Mouse (Mus musculus) heart, adult 18-20 months (tissue): Measurements from ENCODE around the gene Poc1a. TPM values are rescaled to one million over a fixed set of nuclear protein-coding genes. Genes with fewer than 3 reads are reported as not detected.

Source experiments
- DNase-seq, 2 experiments: peaks; one replicate each; pipeline ENCODE4 v3.0.0; 2021 to 2022; ENCODE audit warnings: mixed read lengths in 1 of 2
- total RNA-seq, 2 experiments: library from RNA; stranded (reverse); gene quantifications; 2 replicates each; pipeline ENCODE4 v1.2.3; 2021

The Poc1a gene
- total RNA-seq, 2 experiments from 2014 or later = 4.0 to 4.2 TPM

- DNase-seq = no peak
These were observed 57.8 kb downstream of the Poc1a start for GRCm38 (mm10) chr9:106338462-106339172.

- DNase-seq = no peak
These were observed 58.3 kb downstream of the Poc1a start for GRCm38 (mm10) chr9:106339173-106339558.

DNA sequence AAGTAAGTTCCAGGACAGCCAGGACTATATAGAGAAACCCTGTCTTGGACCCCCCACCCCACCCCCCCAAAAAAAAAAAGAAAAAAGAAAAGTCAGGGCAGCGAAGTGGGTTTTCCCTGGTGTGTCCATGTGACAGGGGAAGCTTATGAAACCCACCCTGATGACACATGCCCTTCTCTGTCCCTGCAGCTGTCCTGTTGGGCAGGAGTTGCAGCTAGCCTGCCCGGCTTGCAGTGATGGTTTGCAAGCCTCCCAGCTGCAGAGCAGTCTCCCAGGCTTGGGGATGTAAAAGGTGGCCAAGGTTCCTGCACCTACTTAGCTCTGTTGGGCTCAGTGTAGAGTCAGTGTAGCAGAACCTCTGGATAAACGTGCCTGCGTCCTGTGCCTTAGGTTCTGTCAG is 58.9 kb downstream of the Poc1a start:
- DNase-seq = no peak

GRCm38 (mm10) chr9:106340501-106341312 is 59.8 kb downstream of the Poc1a start:
- no peak for DNase-seq

DNA sequence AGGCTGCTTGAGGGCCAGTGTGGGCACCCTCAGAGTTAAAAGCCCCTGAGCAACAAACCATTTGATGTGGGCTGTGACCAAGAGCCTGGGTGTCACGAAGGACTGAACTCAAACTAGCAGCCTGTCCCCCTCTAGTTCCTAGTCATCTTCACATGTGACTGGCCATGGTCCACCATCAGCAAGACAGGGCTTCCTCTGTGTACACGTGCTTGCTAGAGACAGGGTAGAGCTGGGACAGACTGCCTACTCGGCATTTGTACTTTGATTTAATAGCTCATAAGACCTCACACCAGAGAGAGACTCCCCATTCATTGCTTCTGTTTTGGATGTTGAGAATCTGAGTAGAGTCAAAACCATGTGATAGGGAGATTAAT is 60.4 kb downstream of the Poc1a start:
- DNase-seq = no peak

DNA sequence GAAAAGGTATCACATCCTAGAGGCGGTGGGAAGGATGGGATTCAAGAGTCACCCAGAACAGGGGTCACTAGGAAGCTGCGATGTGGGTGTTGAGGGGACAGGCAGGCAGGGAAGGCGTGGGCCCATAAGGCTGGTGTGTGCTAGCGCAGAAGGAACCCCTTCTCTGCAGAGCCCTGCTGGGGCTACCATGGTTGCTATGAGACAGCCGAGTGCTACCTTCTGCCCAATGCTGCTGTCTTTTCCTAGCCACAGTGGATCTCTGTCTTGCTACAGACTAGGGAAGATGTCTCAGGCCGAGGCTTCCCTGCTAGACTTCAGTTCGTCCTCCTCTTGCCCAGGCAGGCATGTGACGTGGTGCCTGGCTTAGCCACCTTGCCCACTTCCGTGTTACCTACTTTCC is 61.7 kb downstream of the Poc1a start:
- DNase-seq = no peak

DNA sequence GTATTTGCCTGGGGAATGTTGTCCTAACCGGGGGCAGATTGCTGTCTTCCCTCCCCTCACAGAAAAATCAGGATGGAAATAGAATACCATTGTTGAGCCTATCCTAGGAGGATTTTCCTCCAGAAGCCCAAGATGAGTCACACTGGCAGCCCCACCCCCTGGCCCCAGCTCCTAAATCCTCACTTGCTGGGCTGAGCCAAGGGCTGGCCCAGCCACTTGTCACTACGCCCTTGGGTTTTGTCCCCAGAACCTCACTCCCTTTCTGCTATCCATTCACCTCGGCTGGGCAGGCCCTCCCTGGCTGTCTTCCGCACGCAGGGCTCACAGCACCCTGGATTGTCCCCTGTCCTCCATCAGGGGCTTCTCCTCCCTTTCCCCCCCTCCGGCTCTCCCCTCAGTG is 64.3 kb downstream of the Poc1a start:
- DNase-seq = peak; percentile 87 to 90

GRCm38 (mm10) chr9:106345630-106346029 is 64.8 kb downstream of the Poc1a start:
- DNase-seq = no peak

- DNase-seq = no peak
These were observed 67.4 kb downstream of the Poc1a start for GRCm38 (mm10) chr9:106348281-106348680.

DNA sequence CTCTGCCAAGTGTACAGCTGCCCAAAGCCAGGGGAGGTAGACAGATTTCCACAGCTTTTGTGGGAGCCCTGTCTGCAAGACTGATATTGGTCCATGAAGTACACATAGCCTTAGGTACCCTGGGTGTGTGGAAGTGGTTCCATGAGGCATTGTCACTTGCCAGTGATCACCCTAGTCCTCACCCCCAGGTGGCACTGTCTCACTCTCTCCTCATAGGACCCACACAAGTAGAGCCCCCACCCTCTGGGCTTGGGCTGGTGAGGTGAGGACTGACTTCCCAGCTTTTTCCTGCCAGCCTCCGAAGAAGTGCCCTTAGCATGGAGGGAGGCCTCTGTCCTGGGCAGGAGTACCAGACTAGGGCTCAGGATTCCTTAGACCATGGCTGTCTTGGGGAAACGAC is 68.2 kb downstream of the Poc1a start:
- DNase-seq = peak; percentile 60 to 68

GRCm38 (mm10) chr9:106351178-106351577 is 70.3 kb downstream of the Poc1a start:
- no peak for DNase-seq

GRCm38 (mm10) chr9:106353779-106354178 is 72.9 kb downstream of the Poc1a start:
- peak in 1 of 2 experiments; percentile 51 for DNase-seq

- no peak for DNase-seq
These were observed 73.9 kb downstream of the Poc1a start for GRCm38 (mm10) chr9:106354810-106355209.

DNA sequence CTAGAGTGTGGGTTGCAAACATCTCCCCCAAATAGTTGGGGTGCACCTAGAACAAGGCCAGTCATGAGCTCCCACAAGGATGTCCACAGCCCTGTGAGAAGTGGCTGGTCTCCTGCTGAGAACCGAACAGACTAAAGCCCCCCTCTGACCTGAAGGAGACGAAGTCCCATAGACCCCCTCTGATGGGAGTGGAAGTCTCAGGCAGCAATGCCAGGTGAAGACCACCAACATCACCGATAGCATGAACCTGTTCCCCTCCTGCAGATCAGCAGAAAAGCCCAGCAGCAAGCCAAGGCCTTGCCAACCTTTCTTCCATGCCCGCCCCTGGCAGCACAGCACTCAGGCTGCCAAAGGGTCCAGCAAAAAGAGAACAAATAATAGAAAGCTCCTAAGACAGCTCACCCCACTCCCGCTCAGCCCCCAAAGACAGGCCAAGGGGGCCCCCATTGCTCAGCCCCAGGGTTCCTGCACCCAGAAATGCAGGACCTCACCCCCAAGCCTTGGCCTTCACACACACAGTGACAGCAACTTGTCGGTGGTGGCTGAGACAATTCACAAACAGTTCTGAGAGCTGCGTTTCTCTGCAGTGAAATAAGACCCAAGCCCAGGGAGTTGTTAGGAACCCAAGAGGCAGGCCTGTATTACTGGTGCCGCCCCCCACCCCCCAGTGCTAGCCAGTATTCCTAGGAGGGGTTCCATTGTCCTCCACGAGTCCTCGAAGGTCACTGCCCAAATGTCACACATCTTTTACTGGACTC is 74.5 kb downstream of the Poc1a start:
- DNase-seq = no peak

GRCm38 (mm10) chr9:106355975-106356286 is 75.1 kb downstream of the Poc1a start:
- no peak for DNase-seq

GRCm38 (mm10) chr9:106356323-106356844 is 75.5 kb downstream of the Poc1a start:
- DNase-seq = no peak

DNA sequence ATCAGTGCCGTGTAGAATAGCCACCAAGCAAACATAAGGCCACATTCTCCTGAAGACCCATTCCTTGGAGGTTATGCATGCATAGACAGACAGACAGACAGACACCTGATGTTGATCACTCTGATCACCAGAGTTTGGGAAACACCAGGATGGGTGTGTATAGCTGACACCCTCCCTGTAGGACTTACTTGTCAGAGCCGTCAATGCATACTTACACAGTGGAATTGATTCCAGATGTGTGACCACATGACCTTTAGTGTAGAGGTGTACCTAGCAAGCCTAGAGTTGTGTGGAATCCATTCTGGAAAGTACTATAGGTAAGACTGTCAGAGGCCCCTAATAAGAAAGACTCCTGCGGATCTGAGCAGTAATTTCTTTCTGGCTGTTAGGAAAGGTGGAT is 76.3 kb downstream of the Poc1a start:
- no peak for DNase-seq

GRCm38 (mm10) chr9:106359297-106359696 is 78.4 kb downstream of the Poc1a start:
- DNase-seq = no peak

- DNase-seq = no peak
These were observed 80.3 kb downstream of the Poc1a start for GRCm38 (mm10) chr9:106361140-106361539.

DNA sequence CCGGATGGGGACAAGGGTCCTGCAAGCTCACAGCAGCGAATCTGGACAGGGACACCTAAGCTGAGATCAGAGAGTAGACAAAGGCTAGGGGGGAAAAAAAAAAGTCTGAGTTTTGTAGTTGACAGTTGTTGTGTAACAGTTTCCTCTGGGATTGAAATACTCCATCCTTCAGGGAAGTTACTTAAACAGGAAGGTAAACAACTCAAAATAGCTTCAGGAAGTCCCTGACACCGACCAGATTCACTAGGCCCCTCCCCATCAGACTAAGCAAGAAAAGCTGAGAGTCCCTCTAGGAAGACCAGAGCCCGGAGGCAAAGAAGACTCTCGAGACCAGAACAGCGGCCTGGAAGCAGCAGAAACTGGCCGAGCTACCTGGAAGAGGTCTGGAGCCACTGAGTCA is 84.5 kb downstream of the Poc1a start:
- no peak for DNase-seq

DNA sequence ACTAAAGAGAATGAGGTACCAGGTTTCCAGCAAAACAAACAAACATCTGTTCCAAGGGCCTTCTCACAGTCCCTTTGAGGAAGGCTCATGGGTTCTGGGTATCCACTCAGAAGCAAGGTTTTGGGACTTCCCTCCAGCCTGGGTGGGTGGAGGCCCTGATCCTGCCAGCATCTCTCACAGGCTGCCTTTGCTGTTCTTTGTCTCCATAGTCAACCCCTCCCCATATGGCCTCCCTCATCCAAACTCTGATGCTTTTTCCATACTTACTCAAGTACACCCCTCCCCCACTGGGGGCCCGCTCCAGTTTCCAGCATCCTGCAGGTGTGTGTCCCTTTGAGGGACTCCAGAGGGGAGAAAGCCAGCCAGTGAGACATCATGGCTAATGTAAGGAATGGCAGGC is 85.3 kb downstream of the Poc1a start:
- DNase-seq = no peak

- DNase-seq = no peak
These were observed 86.1 kb downstream of the Poc1a start for GRCm38 (mm10) chr9:106367001-106367400.

- DNase-seq = peak; percentile 98 to 100
These were observed 86.8 kb downstream of the Poc1a start for GRCm38 (mm10) chr9:106367592-106368111.
